Mouse (Mus musculus): ENCODE measurements at regions not wholly inside any gene's neighbourhood (a gene's known extent, or its start where the extent isn't known, plus 50 kb on each side); places are given as distances from the start of the nearest gene placed in this dataset.

DNA sequence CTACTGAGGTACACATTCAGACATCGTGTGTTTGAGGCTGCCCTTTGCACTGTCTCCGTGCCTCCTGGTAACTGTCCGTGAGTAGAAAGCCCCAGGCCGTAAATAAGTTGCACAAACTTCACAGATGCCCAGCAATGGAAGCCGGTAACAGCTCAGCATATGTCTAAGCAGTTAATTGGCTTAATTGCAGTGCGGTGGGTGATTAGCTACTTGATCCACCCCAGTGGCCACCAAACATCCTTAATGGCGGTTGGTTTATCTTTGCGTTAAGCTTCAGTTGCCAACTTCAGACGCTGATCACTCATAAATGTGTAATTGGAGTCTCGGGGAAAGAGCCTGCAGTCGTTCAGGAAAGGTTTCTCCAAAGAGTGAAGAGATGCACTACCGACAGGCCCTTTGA, 135.3 kb downstream of the Gm26897 start:
- no peaks in the 10 kb centered on the region for H3K36me3 ChIP-seq
- peaks cover 10% of the 10 kb centered on the region; the same call in 1 of the 2 replicates for H3K9me3 ChIP-seq
- H3K27ac ChIP-seq = no peak overlapping the region
- no peak overlapping the region for H3K4me3 ChIP-seq (replicated peaks)
- ATAC-seq (ENCODE audit: insufficient read depth, low FRiP score, low read depth) = no peak
- H3K27me3 ChIP-seq (replicated peaks) = no peaks in the 10 kb centered on the region
- WGBS = 81% methylated on average over 12 of the region's 12 CpGs
- no peak overlapping the region for H3K9ac ChIP-seq
- no peak overlapping the region for H3K4me2 ChIP-seq
- 0 out of 2 replicates have a peak, but pooled peaks cover 2% of the 10 kb centered on the region for H3K4me1 ChIP-seq

DNA sequence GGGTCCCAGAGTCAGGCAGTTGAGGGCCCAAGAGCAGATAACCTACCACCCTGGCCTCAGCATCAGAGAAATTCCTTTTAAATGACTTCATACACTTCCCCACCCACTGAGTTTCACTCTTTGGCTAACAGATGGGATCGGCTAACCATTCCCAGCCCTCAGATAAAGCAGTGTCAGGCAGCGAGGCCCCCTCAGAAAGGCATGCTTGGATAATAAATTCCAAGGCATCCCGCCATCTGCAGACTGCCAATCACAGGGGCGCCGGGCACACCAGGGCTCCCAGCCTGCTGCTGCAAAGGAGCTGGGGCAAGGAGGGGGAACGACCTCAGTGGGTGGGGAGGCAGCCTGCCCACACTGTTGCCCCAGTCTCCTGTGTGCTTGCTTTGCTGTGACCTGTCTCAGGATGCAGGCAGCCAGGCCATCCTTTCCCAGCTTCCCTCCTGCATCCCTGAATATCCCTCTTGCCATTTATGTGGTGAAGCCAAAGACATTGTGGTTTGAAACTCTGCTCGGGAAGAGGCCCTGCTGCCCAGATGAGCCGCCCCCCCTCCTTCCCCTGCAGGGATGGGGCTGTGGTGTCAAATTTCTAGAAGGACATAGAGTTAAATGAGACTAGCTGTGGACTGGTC, 143.6 kb downstream of the Gm26897 start:
- peak; percentile 19 for ATAC-seq (ENCODE audit: insufficient read depth, low FRiP score, low read depth)
- Histone ChIP-seq H3K4me2 (no peak overlapping the region), H3K36me3 (no peaks in the 10 kb centered on the region), H3K9ac (no peak overlapping the region), H3K4me3 (replicated peaks) (no peak overlapping the region), H3K27ac (peak overlapping the region; percentile 57), H3K4me1 (peaks cover 18% of the 10 kb centered on the region), H3K9me3 (no peaks in the 10 kb centered on the region), H3K27me3 (replicated peaks) (no peaks in the 10 kb centered on the region)
- 4% methylated on average over 8 of the region's 8 CpGs for WGBS

- H3K4me3 ChIP-seq (replicated peaks) = no peak overlapping the region
- ATAC-seq (ENCODE audit: insufficient read depth, low FRiP score, low read depth) = no peak; the same call in 1 of the 2 replicates
- H3K4me2 ChIP-seq = no peak overlapping the region
- no peak overlapping the region for H3K9ac ChIP-seq
- H3K9me3 ChIP-seq = no peaks in the 10 kb centered on the region
- no peak overlapping the region for H3K27ac ChIP-seq
- no peaks in the 10 kb centered on the region for H3K36me3 ChIP-seq
- peaks cover 18% of the 10 kb centered on the region for H3K4me1 ChIP-seq
- H3K27me3 ChIP-seq (replicated peaks) = no peaks in the 10 kb centered on the region
Measured at GRCm38 (mm10) chr5:111879044-111879443, 145.3 kb downstream of the Gm26897 start.

DNA sequence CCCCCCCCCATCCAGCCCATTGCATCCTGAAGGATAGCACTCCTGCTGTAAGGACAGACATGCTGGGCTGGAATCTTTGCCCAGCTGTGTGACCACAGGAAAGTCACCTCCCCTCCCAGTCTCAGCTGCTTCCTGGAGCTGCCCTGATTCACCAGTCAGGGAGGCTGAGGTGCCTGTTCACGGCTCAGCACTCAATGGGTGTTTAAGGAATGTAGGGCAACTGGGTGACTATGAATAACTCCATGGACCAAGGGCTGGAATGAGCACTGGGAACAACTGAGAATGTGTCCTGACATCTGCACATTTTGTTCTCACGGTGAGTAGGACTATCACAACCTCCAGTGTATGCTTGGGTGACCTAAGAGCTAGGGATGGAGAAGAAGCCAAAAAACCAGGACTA, 146.5 kb downstream of the Gm26897 start:
- H3K4me1 ChIP-seq = peaks cover 18% of the 10 kb centered on the region
- no peak overlapping the region for H3K4me2 ChIP-seq
- H3K27me3 ChIP-seq (replicated peaks) = no peaks in the 10 kb centered on the region
- H3K27ac ChIP-seq = no peak overlapping the region
- ATAC-seq (ENCODE audit: insufficient read depth, low FRiP score, low read depth) = no peak
- H3K4me3 ChIP-seq (replicated peaks) = no peak overlapping the region
- WGBS = 79% methylated on average over 2 of the region's 2 CpGs
- H3K9me3 ChIP-seq = no peaks in the 10 kb centered on the region
- H3K9ac ChIP-seq = no peak overlapping the region
- no peaks in the 10 kb centered on the region for H3K36me3 ChIP-seq

DNA sequence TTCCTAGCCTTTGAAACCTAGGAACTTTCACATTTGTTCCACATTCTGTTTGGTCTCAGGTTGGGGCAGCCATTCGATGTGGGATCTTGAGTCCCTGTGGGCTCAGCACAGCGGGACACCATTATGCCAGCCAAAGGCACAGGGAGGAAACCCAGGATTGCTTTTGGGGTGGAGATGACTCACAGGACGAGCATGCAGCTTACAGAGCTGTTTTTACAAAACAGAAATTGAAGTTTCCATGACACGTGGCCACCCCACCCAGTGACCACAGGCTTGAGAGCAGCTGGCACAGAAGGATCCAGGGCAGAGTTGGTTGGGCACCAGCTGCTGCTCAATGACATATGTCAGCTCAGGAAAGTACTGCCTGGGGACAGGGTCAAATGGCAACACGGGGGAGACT, 147.8 kb downstream of the Gm26897 start:
- Histone ChIP-seq H3K27me3 (replicated peaks) (no peaks in the 10 kb centered on the region), H3K9ac (no peak overlapping the region), H3K36me3 (no peaks in the 10 kb centered on the region), H3K4me3 (replicated peaks) (no peak overlapping the region), H3K4me2 (no peak overlapping the region), H3K9me3 (no peaks in the 10 kb centered on the region), H3K27ac (no peak overlapping the region), H3K4me1 (peaks cover 18% of the 10 kb centered on the region)
- WGBS = 46% methylated on average over 5 of the region's 5 CpGs
- no peak for ATAC-seq (ENCODE audit: insufficient read depth, low FRiP score, low read depth)

- H3K27me3 ChIP-seq (replicated peaks) = no peaks in the 10 kb centered on the region
- H3K4me1 ChIP-seq = peaks cover 15% of the 10 kb centered on the region
- H3K36me3 ChIP-seq = no peaks in the 10 kb centered on the region
- H3K4me3 ChIP-seq (replicated peaks) = no peak overlapping the region
- no peak overlapping the region for H3K4me2 ChIP-seq
- ATAC-seq (ENCODE audit: insufficient read depth, low FRiP score, low read depth) = no peak
- H3K27ac ChIP-seq = no peak overlapping the region
- H3K9ac ChIP-seq = no peak overlapping the region
- 55% methylated on average over 4 of the region's 4 CpGs for WGBS
- H3K9me3 ChIP-seq = no peaks in the 10 kb centered on the region
Measured at GRCm38 (mm10) chr5:111887281-111887680, 153.6 kb downstream of the Gm26897 start.

- Histone ChIP-seq H3K4me1 (peaks cover 34% of the 10 kb centered on the region), H3K27ac (peak overlapping the region; percentile 92), H3K9me3 (no peaks in the 10 kb centered on the region), H3K4me2 (no peak overlapping the region), H3K4me3 (replicated peaks) (no peak overlapping the region), H3K36me3 (no peaks in the 10 kb centered on the region), H3K27me3 (replicated peaks) (no peaks in the 10 kb centered on the region), H3K9ac (no peak overlapping the region)
- ATAC-seq (ENCODE audit: insufficient read depth, low FRiP score, low read depth) = peak; percentile 48; the same call in 1 of the 2 replicates
- 34% methylated on average over 7 of the region's 7 CpGs for WGBS
Measured at GRCm38 (mm10) chr5:111890800-111891199, 157.1 kb downstream of the Gm26897 start.

DNA sequence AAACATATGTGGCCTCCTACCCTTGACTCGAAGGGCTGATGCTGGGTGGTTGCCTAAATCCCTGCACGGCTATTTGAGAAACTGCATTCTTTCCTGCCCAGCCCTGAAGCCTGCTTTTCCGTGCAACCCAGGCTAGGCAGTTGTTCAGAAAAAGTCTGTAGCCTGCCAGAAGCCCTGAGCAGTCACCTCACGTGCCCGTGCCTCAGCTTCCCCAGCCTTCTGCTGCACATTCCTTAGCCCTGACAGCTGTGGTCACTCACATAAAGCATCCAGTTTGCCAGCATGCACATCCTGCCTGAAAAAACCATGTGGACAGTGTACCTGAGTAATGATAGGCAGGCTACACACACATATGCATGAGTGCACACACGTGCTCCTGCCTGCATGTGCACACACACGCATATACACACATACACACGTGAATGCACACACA, 157.6 kb downstream of the Gm26897 start:
- no peaks in the 10 kb centered on the region for H3K27me3 ChIP-seq (replicated peaks)
- no peak for ATAC-seq (ENCODE audit: insufficient read depth, low FRiP score, low read depth)
- H3K4me2 ChIP-seq = no peak overlapping the region
- H3K36me3 ChIP-seq = no peaks in the 10 kb centered on the region
- WGBS = 47% methylated on average over 8 of the region's 8 CpGs
- no peak overlapping the region for H3K9ac ChIP-seq
- H3K27ac ChIP-seq = peak overlapping the region; percentile 92
- H3K9me3 ChIP-seq = no peaks in the 10 kb centered on the region
- H3K4me3 ChIP-seq (replicated peaks) = no peak overlapping the region
- H3K4me1 ChIP-seq = peaks cover 34% of the 10 kb centered on the region

GRCm38 (mm10) chr5:111892956-111893355, 159.2 kb downstream of the Gm26897 start:
- H3K4me1 ChIP-seq = peaks cover 34% of the 10 kb centered on the region
- peak overlapping the region; percentile 72; the same call in 1 of the 2 replicates for H3K27ac ChIP-seq
- ATAC-seq (ENCODE audit: insufficient read depth, low FRiP score, low read depth) = no peak
- H3K36me3 ChIP-seq = no peaks in the 10 kb centered on the region
- no peaks in the 10 kb centered on the region for H3K27me3 ChIP-seq (replicated peaks)
- no peak overlapping the region for H3K4me3 ChIP-seq (replicated peaks)
- no peak overlapping the region for H3K9ac ChIP-seq
- 45% methylated on average over 3 of the region's 3 CpGs for WGBS
- no peaks in the 10 kb centered on the region for H3K9me3 ChIP-seq
- no peak overlapping the region for H3K4me2 ChIP-seq

DNA sequence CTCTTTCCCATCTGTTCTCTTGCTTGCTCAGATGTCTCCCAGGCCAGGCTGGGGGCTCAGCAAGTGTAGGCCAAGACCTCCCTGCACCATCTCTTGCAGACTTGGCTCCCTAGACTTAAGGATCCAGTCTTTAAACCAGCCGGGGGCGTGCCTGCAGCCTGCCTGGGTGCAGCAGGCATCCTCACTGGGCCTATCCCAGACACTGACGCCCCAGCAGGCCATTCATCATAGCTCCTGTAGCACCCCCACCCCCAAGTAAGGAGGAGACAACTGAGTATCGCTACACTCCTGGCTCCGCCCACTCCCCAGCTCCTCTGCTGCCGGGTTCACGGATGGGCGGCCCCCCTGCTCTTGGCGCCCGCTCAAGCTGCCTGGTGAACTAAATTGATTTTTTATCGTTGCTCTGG, 160.2 kb downstream of the Gm26897 start:
- peak overlapping the region; percentile 52 for H3K4me2 ChIP-seq
- peak; percentile 80 for ATAC-seq (ENCODE audit: insufficient read depth, low FRiP score, low read depth)
- under 1% methylated on average over 11 of the region's 11 CpGs for WGBS
- peak overlapping the region; percentile 72 for H3K27ac ChIP-seq
- H3K9me3 ChIP-seq = no peaks in the 10 kb centered on the region
- no peak overlapping the region for H3K9ac ChIP-seq
- no peaks in the 10 kb centered on the region for H3K27me3 ChIP-seq (replicated peaks)
- H3K4me3 ChIP-seq (replicated peaks) = peak overlapping the region; percentile 24; the same call in 1 of the 2 replicates
- H3K36me3 ChIP-seq = no peaks in the 10 kb centered on the region
- H3K4me1 ChIP-seq = peaks cover 34% of the 10 kb centered on the region

DNA sequence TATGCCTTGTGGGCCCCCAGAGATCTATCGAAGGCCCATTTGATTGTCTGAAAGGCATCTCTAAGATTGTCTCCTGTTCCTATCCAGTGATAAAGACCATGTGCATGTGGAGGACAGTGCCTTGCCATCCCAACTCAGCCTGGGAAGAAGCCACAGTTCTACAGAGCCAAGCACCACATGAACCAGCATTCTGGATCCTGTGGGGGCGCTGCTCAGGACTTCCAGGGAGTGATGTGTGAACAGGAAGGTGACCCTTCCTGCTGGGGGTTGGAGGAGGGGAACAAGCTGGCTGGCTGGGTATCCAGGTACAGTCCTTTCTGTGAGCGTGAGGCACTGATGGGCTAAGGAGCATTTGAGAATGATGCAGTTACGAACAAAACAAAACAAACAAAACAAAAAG, 163.8 kb downstream of the Gm26897 start:
- Histone ChIP-seq H3K4me2 (no peak overlapping the region), H3K4me3 (replicated peaks) (no peak overlapping the region), H3K27me3 (replicated peaks) (no peaks in the 10 kb centered on the region), H3K27ac (no peak overlapping the region), H3K9me3 (no peaks in the 10 kb centered on the region), H3K36me3 (no peaks in the 10 kb centered on the region), H3K9ac (no peak overlapping the region), H3K4me1 (peaks cover 19% of the 10 kb centered on the region; the same call in 1 of the 2 replicates)
- no peak for ATAC-seq (ENCODE audit: insufficient read depth, low FRiP score, low read depth)
- 61% methylated on average over 4 of the region's 4 CpGs for WGBS

GRCm38 (mm10) chr5:111898482-111898881, 164.8 kb downstream of the Gm26897 start:
- H3K4me3 ChIP-seq (replicated peaks) = no peak overlapping the region
- no peaks in the 10 kb centered on the region for H3K27me3 ChIP-seq (replicated peaks)
- ATAC-seq (ENCODE audit: insufficient read depth, low FRiP score, low read depth) = no peak
- no peak overlapping the region for H3K27ac ChIP-seq
- no peaks in the 10 kb centered on the region for H3K9me3 ChIP-seq
- no peaks in the 10 kb centered on the region for H3K36me3 ChIP-seq
- H3K9ac ChIP-seq = no peak overlapping the region
- H3K4me2 ChIP-seq = no peak overlapping the region
- 65% methylated on average over 12 of the region's 12 CpGs for WGBS
- peaks cover 13% of the 10 kb centered on the region; the same call in 1 of the 2 replicates for H3K4me1 ChIP-seq

DNA sequence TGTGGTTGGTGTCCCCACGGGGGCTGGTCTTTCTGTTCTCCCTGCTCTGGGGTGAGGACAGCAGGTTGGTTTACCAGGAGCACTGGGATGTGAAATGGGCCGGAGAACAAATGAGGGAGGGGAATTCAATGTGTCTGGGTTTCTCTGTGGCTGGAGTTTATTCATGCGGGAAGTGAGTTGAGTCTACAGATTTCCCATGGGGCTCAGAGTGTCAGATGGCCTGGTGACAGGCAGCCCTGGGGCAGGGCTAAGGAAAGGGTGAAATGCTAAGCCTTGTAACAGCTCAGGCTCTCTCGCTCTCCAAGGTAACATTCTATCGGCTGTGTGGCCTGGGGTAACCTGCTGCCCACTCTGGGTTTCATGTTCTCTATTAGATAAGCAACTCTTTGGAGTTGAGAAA, 167.5 kb downstream of the Gm26897 start:
- no peaks in the 10 kb centered on the region for H3K27me3 ChIP-seq (replicated peaks)
- H3K36me3 ChIP-seq = no peaks in the 10 kb centered on the region
- H3K9ac ChIP-seq = no peak overlapping the region
- H3K9me3 ChIP-seq = no peaks in the 10 kb centered on the region
- H3K27ac ChIP-seq = no peak overlapping the region
- 60% methylated on average over 5 of the region's 5 CpGs for WGBS
- no peak for ATAC-seq (ENCODE audit: insufficient read depth, low FRiP score, low read depth)
- H3K4me2 ChIP-seq = no peak overlapping the region
- no peak overlapping the region for H3K4me3 ChIP-seq (replicated peaks)
- H3K4me1 ChIP-seq = no peaks in the 10 kb centered on the region
